Mouse (Mus musculus): ENCODE results near the gene Ccdc38. TPM values are rescaled to one million over a fixed set of nuclear protein-coding genes. Genes with fewer than 3 reads are reported as not detected.

Ccdc38 gene
- polyA plus RNA-seq, 1 experiment: not detected

DNA sequence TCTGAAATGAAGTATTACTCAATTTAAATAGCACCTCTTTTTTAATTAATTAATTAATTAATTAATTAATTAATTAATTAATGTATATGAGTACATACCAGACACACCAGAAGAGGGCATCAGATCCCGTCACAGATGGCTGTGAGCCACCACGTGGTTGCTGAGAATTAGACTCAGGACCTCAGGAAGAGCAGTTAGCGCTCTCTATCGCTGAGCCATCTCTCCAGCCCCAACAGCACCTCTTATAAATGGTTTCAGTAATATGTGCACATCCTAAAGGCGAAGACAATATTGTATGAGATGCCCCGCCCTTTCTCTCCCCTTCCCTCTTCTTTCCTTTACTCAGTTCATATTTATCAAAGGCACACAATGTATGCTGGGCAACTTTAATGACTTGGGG lies 28.2 kb downstream of the Ccdc38 start:
- Histone ChIP-seq H3K27me3 (replicated peaks) (peaks cover 8% of the 10 kb centered on the region), H3K36me3 (replicated peaks; ENCODE audit: low read length) (no peaks in the 10 kb centered on the region), H3K4me1 (peaks cover 4% of the 10 kb centered on the region), H3K4me3 (replicated peaks) (no peak overlapping the region), H3K9me3 (no peaks in the 10 kb centered on the region)
- no peak for TF ChIP-seq GATA1 (IDR thresholded peaks at IDR 0.05; ENCODE audit: borderline replicate concordance, low read length)
- no peak for TF ChIP-seq FLI1 (IDR thresholded peaks at IDR 0.05; ENCODE audit: low read length)

- Histone ChIP-seq H3K36me3 (replicated peaks; ENCODE audit: low read length) (no peaks in the 10 kb centered on the region), H3K27me3 (replicated peaks) (peaks cover 5% of the 10 kb centered on the region), H3K4me3 (replicated peaks) (no peak overlapping the region), H3K4me1 (peaks cover 6% of the 10 kb centered on the region), H3K9me3 (no peaks in the 10 kb centered on the region)
- TF ChIP-seq FLI1 (IDR thresholded peaks at IDR 0.05; ENCODE audit: low read length) (no peak), GATA1 (IDR thresholded peaks at IDR 0.05; ENCODE audit: borderline replicate concordance, low read length) (no peak)
Measured at GRCm38 (mm10) chr10:93572209-93572608, 31.8 kb downstream of the Ccdc38 start.

DNA sequence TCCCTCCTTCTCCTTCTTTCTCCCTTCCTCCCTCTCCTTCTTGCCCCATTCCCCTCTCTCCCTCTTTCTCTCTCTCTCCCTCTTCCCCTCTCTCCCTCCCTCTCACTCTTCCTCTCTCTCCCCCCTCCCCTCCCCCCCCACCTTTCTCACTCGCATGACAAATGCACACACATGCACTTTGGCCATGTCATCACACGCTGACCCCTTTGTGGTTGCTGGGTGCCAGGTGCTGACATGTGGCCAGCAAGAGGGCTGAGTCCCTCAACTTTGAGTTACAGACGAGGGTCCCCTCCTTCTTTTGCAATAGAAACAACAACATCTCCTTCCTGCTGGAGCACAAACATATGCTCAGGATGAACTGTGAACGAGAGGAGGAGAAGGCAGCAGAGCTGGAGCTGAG lies 34.5 kb downstream of the Ccdc38 start:
- Histone ChIP-seq H3K4me3 (replicated peaks) (no peak overlapping the region), H3K27me3 (replicated peaks) (no peaks in the 10 kb centered on the region), H3K36me3 (replicated peaks; ENCODE audit: low read length) (no peaks in the 10 kb centered on the region), H3K4me1 (peaks cover 8% of the 10 kb centered on the region), H3K9me3 (no peaks in the 10 kb centered on the region)
- TF ChIP-seq FLI1 (IDR thresholded peaks at IDR 0.05; ENCODE audit: low read length) (no peak), GATA1 (IDR thresholded peaks at IDR 0.05; ENCODE audit: borderline replicate concordance, low read length) (no peak)

DNA sequence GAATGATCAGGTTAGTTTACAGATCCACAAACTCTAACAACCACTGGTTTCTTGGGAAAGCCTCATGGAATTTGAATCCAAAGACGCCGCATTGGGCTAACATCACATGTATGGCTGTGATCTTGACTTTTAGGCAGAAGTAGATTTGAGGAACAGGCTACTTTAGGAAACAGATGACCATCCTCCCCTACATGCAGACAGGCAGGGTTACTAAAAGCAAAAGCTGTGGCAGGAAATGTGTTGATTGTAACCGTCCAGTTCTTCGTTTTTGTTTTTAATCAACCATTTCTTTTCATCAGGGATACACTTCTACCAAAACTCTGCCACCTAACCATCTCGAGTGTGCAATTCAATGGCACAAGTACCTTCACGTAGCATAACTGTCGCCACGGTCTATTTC lies 35.5 kb downstream of the Ccdc38 start:
- H3K9me3 ChIP-seq: no peaks in the 10 kb centered on the region
- peaks cover 1% of the 10 kb centered on the region for H3K36me3 ChIP-seq (replicated peaks; ENCODE audit: low read length)
- TF ChIP-seq FLI1 (IDR thresholded peaks at IDR 0.05; ENCODE audit: low read length): no peak
- no peak for TF ChIP-seq GATA1 (IDR thresholded peaks at IDR 0.05; ENCODE audit: borderline replicate concordance, low read length)
- H3K4me1 ChIP-seq: peaks cover 8% of the 10 kb centered on the region
- no peak overlapping the region for H3K4me3 ChIP-seq (replicated peaks)
- no peaks in the 10 kb centered on the region for H3K27me3 ChIP-seq (replicated peaks)

DNA sequence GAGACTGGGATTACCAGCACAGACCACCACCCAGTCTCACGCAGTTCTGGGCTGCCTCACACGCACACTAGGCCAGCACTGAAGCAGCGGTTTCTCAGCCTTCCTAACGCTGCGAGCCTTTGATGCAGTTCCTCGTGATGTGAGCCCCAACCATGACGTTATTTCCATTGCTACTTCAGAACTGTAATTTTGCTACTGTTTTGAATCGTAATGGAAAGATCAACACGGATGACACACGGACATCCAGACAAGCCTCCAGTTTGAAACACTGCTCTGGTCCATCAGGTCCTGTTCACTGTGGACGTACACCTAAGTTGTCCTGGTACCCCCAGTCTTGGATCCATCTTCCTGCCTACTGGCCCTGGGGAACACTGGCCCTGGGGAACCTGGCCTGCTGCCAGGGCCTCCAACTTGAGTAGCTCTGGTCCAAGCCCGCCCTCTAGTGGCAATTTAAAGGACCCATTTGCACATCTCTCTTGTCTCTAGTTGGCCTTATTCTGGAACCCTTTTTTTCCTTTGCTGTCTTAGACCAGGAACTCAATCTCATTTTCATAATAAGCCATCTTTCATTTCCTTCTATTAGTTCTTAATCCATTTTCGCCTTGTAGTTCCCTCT lies 36.9 kb downstream of the Ccdc38 start:
- Histone ChIP-seq H3K27me3 (replicated peaks) (no peaks in the 10 kb centered on the region), H3K36me3 (replicated peaks; ENCODE audit: low read length) (peaks cover 13% of the 10 kb centered on the region), H3K4me3 (replicated peaks) (no peak overlapping the region), H3K9me3 (no peaks in the 10 kb centered on the region), H3K4me1 (peaks cover 6% of the 10 kb centered on the region)
- TF ChIP-seq GATA1 (IDR thresholded peaks at IDR 0.05; ENCODE audit: borderline replicate concordance, low read length): no peak
- TF ChIP-seq FLI1 (IDR thresholded peaks at IDR 0.05; ENCODE audit: low read length): no peak

- no peak for TF ChIP-seq GATA1 (IDR thresholded peaks at IDR 0.05; ENCODE audit: borderline replicate concordance, low read length)
- TF ChIP-seq FLI1 (IDR thresholded peaks at IDR 0.05; ENCODE audit: low read length): no peak
- Histone ChIP-seq H3K4me1 (peaks cover 20% of the 10 kb centered on the region), H3K27me3 (replicated peaks) (no peaks in the 10 kb centered on the region)
Measured at GRCm38 (mm10) chr10:93588796-93589195, 48.4 kb downstream of the Ccdc38 start.

DNA sequence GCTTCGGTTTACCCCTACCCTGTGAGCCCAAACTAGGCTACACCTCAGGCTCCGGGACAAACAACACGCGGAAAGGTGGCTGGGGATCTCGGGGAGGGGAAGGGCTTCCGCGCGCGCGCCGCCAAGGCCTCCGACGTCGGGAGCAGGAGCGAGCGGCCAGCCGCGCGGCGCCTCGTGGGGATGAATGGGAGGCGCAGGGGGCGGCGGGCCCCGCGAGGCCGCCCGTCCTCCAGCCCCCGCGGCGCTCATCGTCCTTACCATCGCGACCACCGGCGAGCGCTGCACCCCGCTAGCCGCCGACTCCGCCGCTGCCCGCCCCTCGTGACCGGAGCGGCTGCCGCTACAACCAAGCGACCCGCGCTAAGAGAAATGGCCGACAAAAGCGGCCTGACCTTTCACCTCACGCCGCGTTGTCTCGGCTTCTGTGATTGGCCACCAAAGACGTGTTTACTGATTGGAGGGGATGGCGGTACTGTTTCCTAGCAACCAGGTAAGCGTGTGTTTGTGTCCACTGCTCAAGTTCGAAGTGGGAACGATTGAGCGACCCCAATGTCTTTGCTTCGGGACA lies 48.9 kb downstream of the Ccdc38 start, which contains the start of gene Snrpf:
Gene Snrpf (minus strand): TSS at position 426 of the 568 bp plus-strand sequence.
- no peaks in the 10 kb centered on the region for H3K9me3 ChIP-seq
- H3K4me1 ChIP-seq: peaks cover 23% of the 10 kb centered on the region
- peaks cover 33% of the 10 kb centered on the region for H3K36me3 ChIP-seq (replicated peaks; ENCODE audit: low read length)
- H3K27me3 ChIP-seq (replicated peaks): no peaks in the 10 kb centered on the region
- peak within 1 kb of the TSS; percentile 94 for H3K4me3 ChIP-seq (replicated peaks)
- TF ChIP-seq FLI1 (IDR thresholded peaks at IDR 0.05; ENCODE audit: low read length) (no peak), GATA1 (IDR thresholded peaks at IDR 0.05; ENCODE audit: borderline replicate concordance, low read length) (no peak)

More at GRCm38 (mm10) chr10:93588796-93589195, 48.4 kb downstream of the Ccdc38 start:
- Histone ChIP-seq H3K36me3 (replicated peaks; ENCODE audit: low read length) (peaks cover 37% of the 10 kb centered on the region), H3K4me3 (replicated peaks) (peak overlapping the region; percentile 94), H3K9me3 (no peaks in the 10 kb centered on the region)

- TF ChIP-seq FLI1 (IDR thresholded peaks at IDR 0.05; ENCODE audit: low read length): no peak
- no peak for TF ChIP-seq GATA1 (IDR thresholded peaks at IDR 0.05; ENCODE audit: borderline replicate concordance, low read length)
- H3K36me3 ChIP-seq (replicated peaks; ENCODE audit: low read length): peaks cover 3% of the 10 kb centered on the region
- peaks cover 25% of the 10 kb centered on the region for H3K4me1 ChIP-seq
- peaks cover 2% of the 10 kb centered on the region for H3K27me3 ChIP-seq (replicated peaks)
- H3K9me3 ChIP-seq: no peaks in the 10 kb centered on the region
- no peak overlapping the region for H3K4me3 ChIP-seq (replicated peaks)
Measured at GRCm38 (mm10) chr10:93592456-93592855, 52.0 kb downstream of the Ccdc38 start.

DNA sequence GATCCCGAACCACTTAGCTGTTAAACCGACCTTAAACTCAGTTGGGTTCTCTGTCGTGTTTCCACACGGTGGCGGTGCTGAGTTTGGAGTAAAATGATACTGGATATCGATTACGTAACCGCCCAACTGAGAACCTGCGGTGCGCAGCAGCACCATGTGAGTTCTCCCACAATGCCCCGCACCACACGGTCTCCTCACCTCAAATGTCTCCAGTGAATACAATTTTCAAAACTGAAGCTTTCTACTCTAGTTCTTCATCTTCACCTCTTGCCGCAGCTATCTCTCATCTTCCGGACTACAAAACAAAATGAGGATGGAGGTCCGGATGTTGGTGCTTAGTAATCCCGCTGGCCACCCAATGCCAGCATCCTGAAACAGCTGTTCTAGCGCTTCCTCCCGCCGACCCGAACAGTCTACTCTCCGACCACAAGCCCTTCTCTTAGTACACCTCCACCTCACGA lies 53.6 kb downstream of the Ccdc38 start:
- peaks cover 7% of the 10 kb centered on the region for H3K27me3 ChIP-seq (replicated peaks)
- H3K9me3 ChIP-seq: no peaks in the 10 kb centered on the region
- H3K36me3 ChIP-seq (replicated peaks; ENCODE audit: low read length): no peaks in the 10 kb centered on the region
- peak overlapping the region; percentile 88 for H3K4me3 ChIP-seq (replicated peaks)
- TF ChIP-seq FLI1 (IDR thresholded peaks at IDR 0.05; ENCODE audit: low read length) (no peak), GATA1 (IDR thresholded peaks at IDR 0.05; ENCODE audit: borderline replicate concordance, low read length) (no peak)
- peaks cover 13% of the 10 kb centered on the region for H3K4me1 ChIP-seq

DNA sequence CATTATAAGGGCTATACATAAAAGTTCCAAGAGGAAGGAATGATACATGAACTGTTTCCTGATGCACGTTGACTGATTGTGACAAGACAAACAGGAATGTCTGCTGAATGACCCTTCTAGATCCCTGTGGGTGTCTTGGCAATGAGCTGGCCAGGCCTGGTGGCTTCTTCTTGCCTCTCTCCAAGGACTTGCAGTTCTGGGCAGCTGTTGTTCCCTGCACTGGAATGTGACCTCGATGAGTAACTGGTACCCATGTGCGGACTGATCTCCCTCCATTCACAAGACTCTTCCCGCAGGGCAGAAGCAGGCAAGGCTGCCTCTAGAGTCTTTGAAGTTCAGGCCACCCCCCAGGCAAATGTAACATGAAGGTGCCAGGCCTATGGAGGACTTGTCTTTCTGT lies 55.4 kb downstream of the Ccdc38 start:
- no peak for TF ChIP-seq FLI1 (IDR thresholded peaks at IDR 0.05; ENCODE audit: low read length)
- TF ChIP-seq GATA1 (IDR thresholded peaks at IDR 0.05; ENCODE audit: borderline replicate concordance, low read length): no peak
- H3K9me3 ChIP-seq: no peaks in the 10 kb centered on the region
- peaks cover 7% of the 10 kb centered on the region for H3K27me3 ChIP-seq (replicated peaks)
- peaks cover 9% of the 10 kb centered on the region for H3K4me1 ChIP-seq
- no peaks in the 10 kb centered on the region for H3K36me3 ChIP-seq (replicated peaks; ENCODE audit: low read length)
- no peak overlapping the region for H3K4me3 ChIP-seq (replicated peaks)

Measured in megakaryocyte, embryonic 14.5 days (primary cell).